Mouse (Mus musculus) heart, embryonic 10.5 days (tissue): Measurements from ENCODE around the gene Pip5k1c. TPM values are rescaled to one million over a fixed set of nuclear protein-coding genes. Genes with fewer than 3 reads are reported as not detected.
A peak's percentile ranks its signal among the peaks of the same experiment; 100 is the strongest.

Source experiments
- DNase-seq: peaks from one replicate; pipeline ENCODE4 v3.0.0-alpha.2; 2017; ENCODE audit warnings: low spot score
- H3K27ac ChIP-seq: fragments of 300-500 bp; sonication (generic); 2 replicates; pipeline ENCODE4 v1.5.1; 2016; ENCODE audit warnings: mild to moderate bottlenecking
- H3K27me3 ChIP-seq: fragments of 300-500 bp; sonication (generic); 2 replicates; pipeline ENCODE4 v1.6.1; 2016; ENCODE audit warnings: mild to moderate bottlenecking; ENCODE audit not compliant: poor library complexity, insufficient read depth, severe bottlenecking
- H3K36me3 ChIP-seq: fragments of 300-500 bp; sonication (generic); 2 replicates; pipeline ENCODE4 v1.6.1; 2016; ENCODE audit warnings: mild to moderate bottlenecking, moderate library complexity
- H3K4me1 ChIP-seq: fragments of 300-500 bp; sonication (generic); 2 replicates; pipeline ENCODE4 v1.6.1; 2016; ENCODE audit warnings: mild to moderate bottlenecking
- H3K4me3 ChIP-seq: fragments of 300-500 bp; sonication (generic); 2 replicates; pipeline ENCODE4 v1.5.1; 2016; ENCODE audit warnings: mild to moderate bottlenecking, moderate library complexity
- H3K9me3 ChIP-seq: fragments of 300-500 bp; sonication (generic); 2 replicates; pipeline ENCODE4 v1.6.1; 2016; ENCODE audit warnings: mild to moderate bottlenecking, moderate library complexity
- WGBS: fragments of 180-500 bp; shearing (Covaris S2); methylation state at CpG from one replicate; pipeline ENCODE4 v1.1.7; 2016; 5-methylcytosine and 5-hydroxymethylcytosine counted together
- polyA plus RNA-seq: library from polyadenylated mRNA; unstranded; fragments of >200 nt; fragmentation: Nextera tagmentation; extraction: Ambion mirVana; gene quantifications from 2 replicates; pipeline ENCODE4 v1.2.1, GENCODE M21; 2016

Pip5k1c gene
- polyA plus RNA-seq, 1 experiment from 2014 or later, result 55.9 TPM

GRCm38 (mm10) chr10:81287513-81288157, 5.1 kb upstream of the Pip5k1c start:
- Histone ChIP-seq H3K4me3 (no peak overlapping the region), H3K9me3 (no peaks in the 10 kb centered on the region), H3K27ac (no peak overlapping the region), H3K36me3 (no peaks in the 10 kb centered on the region), H3K4me1 (peaks cover 30% of the 10 kb centered on the region), H3K27me3 (peaks cover 80% of the 10 kb centered on the region)
- no peak for DNase-seq
- 49% methylated on average over 8 of the region's 8 CpGs for WGBS

- Histone ChIP-seq H3K4me3 (0 out of 2 replicates have a peak overlapping the region, but pooled peaks have one; percentile 3), H3K36me3 (no peaks in the 10 kb centered on the region), H3K4me1 (peaks cover 37% of the 10 kb centered on the region), H3K9me3 (no peaks in the 10 kb centered on the region), H3K27me3 (peaks cover 70% of the 10 kb centered on the region), H3K27ac (no peak overlapping the region)
- 24% methylated on average over 6 of the region's 6 CpGs for WGBS
- no peak for DNase-seq
Observed at GRCm38 (mm10) chr10:81288601-81289000, 4.2 kb upstream of the Pip5k1c start.

- WGBS, result 4% methylated on average over 7 of the region's 7 CpGs
- peaks cover 44% of the 10 kb centered on the region for H3K4me1 ChIP-seq
- H3K27ac ChIP-seq, result no peak overlapping the region
- H3K36me3 ChIP-seq, result no peaks in the 10 kb centered on the region
- H3K27me3 ChIP-seq, result peaks cover 63% of the 10 kb centered on the region
- no peak overlapping the region; the same call in 1 of the 2 replicates for H3K4me3 ChIP-seq
- H3K9me3 ChIP-seq, result no peaks in the 10 kb centered on the region
- DNase-seq, result peak; percentile 86
Observed at GRCm38 (mm10) chr10:81289278-81289677, 3.5 kb upstream of the Pip5k1c start.

DNA sequence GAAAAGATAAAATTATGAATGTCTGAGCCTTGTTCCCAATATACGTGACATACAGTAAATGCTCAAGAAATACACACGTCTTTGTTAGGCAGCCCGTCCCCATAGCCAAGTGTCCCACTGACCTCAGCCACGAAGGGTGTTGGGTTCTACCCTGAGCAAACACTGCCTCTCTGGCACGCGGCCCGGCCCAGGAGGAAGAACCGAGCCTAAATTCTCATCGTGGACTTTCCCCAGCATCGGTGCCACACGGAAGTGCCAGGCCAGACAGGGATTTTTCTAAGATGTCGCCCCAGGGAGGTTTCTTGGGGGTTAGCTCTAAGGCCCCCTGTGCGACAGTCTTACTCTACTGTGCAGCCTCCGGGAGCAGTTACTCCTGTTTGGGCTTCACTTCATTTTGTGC, 3.0 kb upstream of the Pip5k1c start:
- WGBS, result 59% methylated on average over 14 of the region's 14 CpGs
- Histone ChIP-seq H3K36me3 (no peaks in the 10 kb centered on the region), H3K27ac (no peak overlapping the region), H3K27me3 (peaks cover 58% of the 10 kb centered on the region), H3K4me3 (0 out of 2 replicates have a peak overlapping the region, but pooled peaks have one; percentile 1), H3K4me1 (peaks cover 47% of the 10 kb centered on the region), H3K9me3 (no peaks in the 10 kb centered on the region)
- DNase-seq, result no peak

GRCm38 (mm10) chr10:81290698-81291460, 1.9 kb upstream of the Pip5k1c start:
- Histone ChIP-seq H3K9me3 (no peaks in the 10 kb centered on the region), H3K27ac (no peak overlapping the region), H3K4me3 (no peak overlapping the region), H3K4me1 (peaks cover 48% of the 10 kb centered on the region), H3K27me3 (peaks cover 49% of the 10 kb centered on the region), H3K36me3 (peaks cover 3% of the 10 kb centered on the region; the same call in 1 of the 2 replicates)
- no peak for DNase-seq
- 23% methylated on average over 24 of the region's 24 CpGs for WGBS

GRCm38 (mm10) chr10:81291511-81292104, 1.2 kb upstream of the Pip5k1c start, which contains the start of gene Tjp3:
Gene Tjp3, minus strand, starts transcription at chr10:81291581.
- H3K36me3 ChIP-seq, result peaks cover 6% of the 10 kb centered on the region; the same call in 1 of the 2 replicates
- H3K27ac ChIP-seq, result no peak within 1 kb of the TSS
- H3K4me3 ChIP-seq, result peak within 1 kb of the TSS; percentile 79; the same call in 1 of the 2 replicates
- H3K27me3 ChIP-seq, result peaks cover 46% of the 10 kb centered on the region
- H3K4me1 ChIP-seq, result peaks cover 46% of the 10 kb centered on the region
- 71% methylated on average over 9 of the region's 9 CpGs for WGBS
- no peaks in the 10 kb centered on the region for H3K9me3 ChIP-seq
- DNase-seq, result no peak

- no peak for DNase-seq
- H3K4me1 ChIP-seq, result peaks cover 57% of the 10 kb centered on the region
- peak overlapping the region; percentile 95 for H3K27ac ChIP-seq
- peaks cover 12% of the 10 kb centered on the region for H3K36me3 ChIP-seq
- 5% methylated on average over 25 of the region's 25 CpGs for WGBS
- peak overlapping the region; percentile 79 for H3K4me3 ChIP-seq
- H3K9me3 ChIP-seq, result no peaks in the 10 kb centered on the region
- H3K27me3 ChIP-seq, result peaks cover 32% of the 10 kb centered on the region
Observed at GRCm38 (mm10) chr10:81293334-81294030, 719 bp downstream of the Pip5k1c start.

GRCm38 (mm10) chr10:81294442-81294841, 1.7 kb downstream of the Pip5k1c start:
- DNase-seq, result no peak
- no peaks in the 10 kb centered on the region for H3K9me3 ChIP-seq
- H3K27me3 ChIP-seq, result peaks cover 27% of the 10 kb centered on the region
- H3K27ac ChIP-seq, result peak overlapping the region; percentile 95; the same call in 1 of the 2 replicates
- H3K4me3 ChIP-seq, result peak overlapping the region; percentile 79
- peaks cover 62% of the 10 kb centered on the region for H3K4me1 ChIP-seq
- peaks cover 15% of the 10 kb centered on the region for H3K36me3 ChIP-seq
- WGBS, result 51% methylated on average over 8 of the region's 8 CpGs

GRCm38 (mm10) chr10:81295185-81295584, 2.4 kb downstream of the Pip5k1c start:
- 87% methylated on average over 6 of the region's 6 CpGs for WGBS
- H3K27ac ChIP-seq, result no peak overlapping the region; the same call in 1 of the 2 replicates
- H3K36me3 ChIP-seq, result peaks cover 15% of the 10 kb centered on the region
- H3K4me1 ChIP-seq, result peaks cover 67% of the 10 kb centered on the region
- peaks cover 20% of the 10 kb centered on the region for H3K27me3 ChIP-seq
- no peak for DNase-seq
- H3K9me3 ChIP-seq, result no peaks in the 10 kb centered on the region
- peak overlapping the region; percentile 79; the same call in 1 of the 2 replicates for H3K4me3 ChIP-seq

DNA sequence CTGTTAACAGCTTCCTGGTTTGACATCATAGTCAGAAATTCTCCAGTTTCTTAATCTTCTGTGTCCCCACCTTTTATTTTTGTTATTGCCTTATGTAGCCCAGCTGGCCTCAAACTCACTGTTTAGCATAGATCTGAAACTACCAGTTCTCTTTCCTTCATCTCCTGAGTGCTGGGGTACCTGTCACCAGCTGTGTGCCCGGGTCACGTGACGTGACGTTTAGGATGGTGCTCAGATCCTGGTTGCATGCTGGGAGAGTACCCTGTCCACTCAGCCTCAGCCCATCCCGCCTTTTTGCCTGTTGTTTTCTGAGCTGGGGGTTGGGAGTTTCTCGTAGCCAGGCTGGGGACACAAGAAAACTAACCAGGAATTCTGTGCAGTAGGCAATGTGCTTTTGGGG, 4.5 kb downstream of the Pip5k1c start:
- peaks cover 84% of the 10 kb centered on the region for H3K4me1 ChIP-seq
- H3K4me3 ChIP-seq, result no peak overlapping the region
- no peaks in the 10 kb centered on the region for H3K9me3 ChIP-seq
- DNase-seq, result no peak
- H3K36me3 ChIP-seq, result peaks cover 15% of the 10 kb centered on the region
- no peaks in the 10 kb centered on the region; the same call in 1 of the 2 replicates for H3K27me3 ChIP-seq
- WGBS, result 84% methylated on average over 6 of the region's 6 CpGs
- H3K27ac ChIP-seq, result peak overlapping the region; percentile 76

- H3K4me1 ChIP-seq, result peaks cover 90% of the 10 kb centered on the region
- no peaks in the 10 kb centered on the region for H3K9me3 ChIP-seq
- 0 out of 2 replicates have a peak overlapping the region, but pooled peaks have one; percentile 1 for H3K4me3 ChIP-seq
- H3K27me3 ChIP-seq, result no peaks in the 10 kb centered on the region
- peak overlapping the region; percentile 76 for H3K27ac ChIP-seq
- WGBS, result 27% methylated on average over 10 of the region's 10 CpGs
- peaks cover 15% of the 10 kb centered on the region for H3K36me3 ChIP-seq
- no peak for DNase-seq
Observed at GRCm38 (mm10) chr10:81297845-81298244, 5.1 kb downstream of the Pip5k1c start.

- H3K4me1 ChIP-seq, result peaks cover 91% of the 10 kb centered on the region
- DNase-seq, result no peak
- H3K9me3 ChIP-seq, result no peaks in the 10 kb centered on the region
- no peaks in the 10 kb centered on the region for H3K27me3 ChIP-seq
- no peak overlapping the region for H3K4me3 ChIP-seq
- H3K36me3 ChIP-seq, result peaks cover 15% of the 10 kb centered on the region
- peak overlapping the region; percentile 76 for H3K27ac ChIP-seq
- WGBS, result 92% methylated on average over 17 of the region's 17 CpGs
Observed at GRCm38 (mm10) chr10:81298369-81299100, 5.8 kb downstream of the Pip5k1c start.
